Mouse (Mus musculus): ENCODE data around the gene Mertk. TPM values are rescaled to one million over a fixed set of nuclear protein-coding genes. Genes with fewer than 3 reads are reported as not detected.
A peak's percentile ranks its signal among the peaks of the same experiment; 100 is the strongest.

The Mertk gene
- polyA plus RNA-seq, 1 experiment from 2014 or later: 5.4 TPM

DNA sequence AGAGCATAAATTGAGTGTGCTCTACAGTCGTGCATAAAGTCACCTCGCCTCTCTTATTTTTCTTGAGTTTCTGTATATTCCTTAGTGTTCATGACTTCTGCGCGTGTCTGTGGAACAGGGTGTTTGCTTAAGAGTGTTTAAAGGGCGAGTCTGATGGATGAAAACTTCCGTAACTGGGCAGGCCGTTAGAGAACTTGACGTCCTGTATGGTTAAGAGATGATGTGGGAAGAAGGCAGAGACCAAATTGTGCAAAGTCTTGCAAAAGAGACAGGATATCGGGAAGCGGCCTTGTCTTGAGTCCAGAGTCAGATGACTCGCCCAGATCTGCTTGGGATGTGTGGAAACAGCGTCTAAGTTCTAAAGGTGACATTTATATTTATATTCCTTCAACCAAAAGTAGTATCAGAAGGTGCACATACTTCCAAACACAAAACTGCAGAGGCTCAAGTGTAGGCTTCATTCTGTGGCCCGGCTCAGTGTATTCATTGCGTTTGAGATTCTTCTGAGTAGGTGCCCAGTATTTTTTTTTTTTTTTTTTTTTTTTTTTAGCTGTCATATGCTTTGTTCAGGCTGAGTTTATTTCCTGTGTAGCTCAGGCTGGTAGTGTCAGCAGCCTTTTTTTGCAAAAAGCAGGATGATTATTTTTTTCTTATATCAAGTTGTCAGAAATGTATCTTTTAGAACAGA lies 120.3 kb downstream of the Mertk start:
- Histone ChIP-seq H3K9me3 (ENCODE audit: control insufficient read depth, low read depth, low read length) (no peaks in the 10 kb centered on the region), H3K4me1 (ENCODE audit: control insufficient read depth, insufficient read depth, low read length) (peaks cover 6% of the 10 kb centered on the region; the same call in 1 of the 2 replicates), H3K27ac (ENCODE audit: low read length) (peak overlapping the region; percentile 90), H3K4me3 (ENCODE audit: low read depth, low read length) (peak overlapping the region; percentile 78), H3K27me3 (ENCODE audit: control insufficient read depth, insufficient read depth, low read length) (no peaks in the 10 kb centered on the region), H3K36me3 (ENCODE audit: control insufficient read depth, insufficient read depth, low read length) (peaks cover 3% of the 10 kb centered on the region; the same call in 1 of the 2 replicates), H3K4me2 (replicated peaks; ENCODE audit: low read depth, low read length) (peak overlapping the region; percentile 67), H3K9ac (replicated peaks; ENCODE audit: low read depth, low read length) (peak overlapping the region; percentile 61)
- ATAC-seq (ENCODE audit: insufficient number of reproducible peaks, insufficient read depth, low FRiP score, low read depth): no peak
- WGBS: 12% methylated on average over 14 of the region's 14 CpGs

DNA sequence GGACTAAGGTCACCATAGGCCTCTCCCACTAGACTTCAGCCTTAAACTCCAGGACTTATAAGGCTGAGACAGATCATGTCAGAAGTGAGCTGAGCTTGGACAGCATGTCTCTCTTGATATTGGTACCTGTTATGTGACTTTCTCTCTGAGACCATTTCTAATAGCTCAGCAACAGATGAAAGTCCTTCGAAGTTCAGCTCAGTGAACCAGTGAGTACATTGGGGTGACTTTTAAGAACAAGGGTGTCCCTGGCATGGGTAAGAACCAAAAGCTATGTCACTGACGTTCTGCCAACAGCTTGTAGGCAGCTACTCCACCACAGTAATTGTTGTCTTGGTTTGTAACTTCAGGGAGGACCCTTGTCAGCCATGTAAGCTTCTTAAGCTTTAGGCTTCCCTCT lies 121.9 kb downstream of the Mertk start:
- ATAC-seq (ENCODE audit: insufficient number of reproducible peaks, insufficient read depth, low FRiP score, low read depth): no peak
- 84% methylated on average over 2 of the region's 2 CpGs for WGBS
- H3K27ac ChIP-seq (ENCODE audit: low read length): no peak overlapping the region
- no peaks in the 10 kb centered on the region for H3K27me3 ChIP-seq (ENCODE audit: control insufficient read depth, insufficient read depth, low read length)
- peaks cover 3% of the 10 kb centered on the region; the same call in 1 of the 2 replicates for H3K36me3 ChIP-seq (ENCODE audit: control insufficient read depth, insufficient read depth, low read length)
- H3K4me1 ChIP-seq (ENCODE audit: control insufficient read depth, insufficient read depth, low read length): peaks cover 6% of the 10 kb centered on the region; the same call in 1 of the 2 replicates
- no peak overlapping the region for H3K9ac ChIP-seq (replicated peaks; ENCODE audit: low read depth, low read length)
- H3K4me2 ChIP-seq (replicated peaks; ENCODE audit: low read depth, low read length): no peak overlapping the region
- no peaks in the 10 kb centered on the region for H3K9me3 ChIP-seq (ENCODE audit: control insufficient read depth, low read depth, low read length)
- H3K4me3 ChIP-seq (ENCODE audit: low read depth, low read length): no peak overlapping the region

GRCm38 (mm10) chr2:128823893-128824292 lies 125.1 kb downstream of the Mertk start:
- H3K27ac ChIP-seq (ENCODE audit: low read length): no peak overlapping the region
- ATAC-seq (ENCODE audit: insufficient number of reproducible peaks, insufficient read depth, low FRiP score, low read depth): no peak
- peaks cover 9% of the 10 kb centered on the region for H3K36me3 ChIP-seq (ENCODE audit: control insufficient read depth, insufficient read depth, low read length)
- no peak overlapping the region for H3K9ac ChIP-seq (replicated peaks; ENCODE audit: low read depth, low read length)
- no peak overlapping the region for H3K4me3 ChIP-seq (ENCODE audit: low read depth, low read length)
- WGBS: 87% methylated on average over 5 of the region's 5 CpGs
- H3K9me3 ChIP-seq (ENCODE audit: control insufficient read depth, low read depth, low read length): no peaks in the 10 kb centered on the region
- no peaks in the 10 kb centered on the region for H3K27me3 ChIP-seq (ENCODE audit: control insufficient read depth, insufficient read depth, low read length)
- no peak overlapping the region for H3K4me2 ChIP-seq (replicated peaks; ENCODE audit: low read depth, low read length)
- H3K4me1 ChIP-seq (ENCODE audit: control insufficient read depth, insufficient read depth, low read length): peaks cover 6% of the 10 kb centered on the region; the same call in 1 of the 2 replicates

DNA sequence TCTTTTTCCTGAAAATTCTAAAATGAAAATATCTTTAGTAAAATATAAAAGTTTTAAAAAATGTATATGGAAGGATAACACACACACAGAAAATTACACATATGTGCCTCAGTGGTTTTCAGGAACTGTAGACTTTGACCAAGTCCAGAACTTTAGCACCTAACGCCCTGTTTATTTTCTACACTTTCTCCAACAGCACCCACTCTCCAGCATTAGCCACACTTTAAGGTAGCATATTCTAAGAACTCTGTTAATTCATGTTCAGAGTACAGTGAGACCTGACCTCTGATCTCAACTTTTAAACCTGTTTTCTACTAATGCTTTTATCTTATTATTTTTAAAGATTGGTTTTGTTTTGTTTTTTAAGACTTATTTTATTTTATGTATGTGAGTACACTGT lies 129.0 kb downstream of the Mertk start:
- H3K9ac ChIP-seq (replicated peaks; ENCODE audit: low read depth, low read length): no peak overlapping the region
- WGBS: 95% methylated on average over 1 of the region's 1 CpGs
- H3K4me2 ChIP-seq (replicated peaks; ENCODE audit: low read depth, low read length): no peak overlapping the region
- H3K27me3 ChIP-seq (ENCODE audit: control insufficient read depth, insufficient read depth, low read length): no peaks in the 10 kb centered on the region
- H3K9me3 ChIP-seq (ENCODE audit: control insufficient read depth, low read depth, low read length): no peaks in the 10 kb centered on the region
- H3K36me3 ChIP-seq (ENCODE audit: control insufficient read depth, insufficient read depth, low read length): peaks cover 12% of the 10 kb centered on the region
- H3K4me1 ChIP-seq (ENCODE audit: control insufficient read depth, insufficient read depth, low read length): no peaks in the 10 kb centered on the region
- no peak for ATAC-seq (ENCODE audit: insufficient number of reproducible peaks, insufficient read depth, low FRiP score, low read depth)
- no peak overlapping the region for H3K27ac ChIP-seq (ENCODE audit: low read length)
- no peak overlapping the region for H3K4me3 ChIP-seq (ENCODE audit: low read depth, low read length)

DNA sequence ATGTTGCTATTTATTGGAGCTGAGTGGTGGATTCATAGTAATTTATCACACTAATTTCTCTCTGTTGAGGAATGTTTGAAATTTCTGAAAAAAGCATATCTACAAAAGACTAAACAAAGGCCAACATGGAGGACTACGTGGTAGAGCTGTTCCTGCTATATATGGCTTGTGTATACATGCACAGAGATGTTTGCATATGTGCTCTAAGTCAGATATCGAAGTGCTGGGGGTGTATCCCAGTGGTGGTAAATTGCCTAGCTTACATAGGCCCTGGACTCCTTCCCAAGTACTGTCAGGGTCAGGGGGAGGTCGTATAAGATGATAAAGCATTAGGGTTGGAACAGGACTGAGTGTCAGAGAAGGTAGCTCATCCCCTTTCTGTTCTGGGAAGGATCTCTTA lies 133.9 kb downstream of the Mertk start:
- H3K4me1 ChIP-seq (ENCODE audit: control insufficient read depth, insufficient read depth, low read length): no peaks in the 10 kb centered on the region
- no peak overlapping the region for H3K4me2 ChIP-seq (replicated peaks; ENCODE audit: low read depth, low read length)
- no peak overlapping the region for H3K4me3 ChIP-seq (ENCODE audit: low read depth, low read length)
- WGBS: 66% methylated on average over 3 of the region's 3 CpGs
- no peaks in the 10 kb centered on the region for H3K9me3 ChIP-seq (ENCODE audit: control insufficient read depth, low read depth, low read length)
- peaks cover 42% of the 10 kb centered on the region for H3K36me3 ChIP-seq (ENCODE audit: control insufficient read depth, insufficient read depth, low read length)
- no peak overlapping the region for H3K9ac ChIP-seq (replicated peaks; ENCODE audit: low read depth, low read length)
- no peaks in the 10 kb centered on the region for H3K27me3 ChIP-seq (ENCODE audit: control insufficient read depth, insufficient read depth, low read length)
- H3K27ac ChIP-seq (ENCODE audit: low read length): no peak overlapping the region
- no peak for ATAC-seq (ENCODE audit: insufficient number of reproducible peaks, insufficient read depth, low FRiP score, low read depth)

- no peaks in the 10 kb centered on the region for H3K9me3 ChIP-seq (ENCODE audit: control insufficient read depth, low read depth, low read length)
- no peak overlapping the region for H3K27ac ChIP-seq (ENCODE audit: low read length)
- H3K9ac ChIP-seq (replicated peaks; ENCODE audit: low read depth, low read length): no peak overlapping the region
- WGBS: 89% methylated on average over 2 of the region's 2 CpGs
- H3K4me1 ChIP-seq (ENCODE audit: control insufficient read depth, insufficient read depth, low read length): no peaks in the 10 kb centered on the region
- H3K4me3 ChIP-seq (ENCODE audit: low read depth, low read length): no peak overlapping the region
- no peaks in the 10 kb centered on the region for H3K27me3 ChIP-seq (ENCODE audit: control insufficient read depth, insufficient read depth, low read length)
- no peak overlapping the region for H3K4me2 ChIP-seq (replicated peaks; ENCODE audit: low read depth, low read length)
- ATAC-seq (ENCODE audit: insufficient number of reproducible peaks, insufficient read depth, low FRiP score, low read depth): no peak
- peaks cover 42% of the 10 kb centered on the region for H3K36me3 ChIP-seq (ENCODE audit: control insufficient read depth, insufficient read depth, low read length)
Measured at GRCm38 (mm10) chr2:128833035-128833434, 134.3 kb downstream of the Mertk start.

- H3K4me2 ChIP-seq (replicated peaks; ENCODE audit: low read depth, low read length): no peak overlapping the region
- no peak for ATAC-seq (ENCODE audit: insufficient number of reproducible peaks, insufficient read depth, low FRiP score, low read depth)
- H3K9me3 ChIP-seq (ENCODE audit: control insufficient read depth, low read depth, low read length): no peaks in the 10 kb centered on the region
- H3K9ac ChIP-seq (replicated peaks; ENCODE audit: low read depth, low read length): no peak overlapping the region
- 91% methylated on average over 2 of the region's 2 CpGs for WGBS
- peaks cover 39% of the 10 kb centered on the region for H3K36me3 ChIP-seq (ENCODE audit: control insufficient read depth, insufficient read depth, low read length)
- H3K4me3 ChIP-seq (ENCODE audit: low read depth, low read length): no peak overlapping the region
- no peak overlapping the region for H3K27ac ChIP-seq (ENCODE audit: low read length)
- H3K4me1 ChIP-seq (ENCODE audit: control insufficient read depth, insufficient read depth, low read length): no peaks in the 10 kb centered on the region
- no peaks in the 10 kb centered on the region for H3K27me3 ChIP-seq (ENCODE audit: control insufficient read depth, insufficient read depth, low read length)
Measured at GRCm38 (mm10) chr2:128833435-128833834, 134.7 kb downstream of the Mertk start.

DNA sequence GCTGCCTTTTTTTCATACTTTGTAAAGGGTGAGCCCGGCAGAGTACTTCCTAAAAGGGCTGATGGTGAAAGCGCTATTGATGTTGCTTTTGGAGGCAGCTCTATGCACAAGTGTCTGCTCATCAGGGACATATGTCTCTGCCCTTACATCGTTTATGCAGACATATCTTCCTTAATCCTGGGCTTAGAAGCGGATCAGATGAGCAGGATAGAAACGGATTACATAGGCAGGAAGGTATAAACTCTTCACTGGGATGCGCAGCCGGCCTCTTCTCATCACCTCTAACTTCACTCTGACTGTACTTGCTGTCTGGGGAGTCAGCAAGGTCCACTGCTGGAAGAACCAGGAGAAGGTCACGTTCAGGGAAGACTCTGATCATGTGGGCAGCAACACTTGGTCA lies 138.8 kb downstream of the Mertk start:
- H3K9me3 ChIP-seq (ENCODE audit: control insufficient read depth, low read depth, low read length): no peaks in the 10 kb centered on the region
- H3K27ac ChIP-seq (ENCODE audit: low read length): no peak overlapping the region
- no peak for ATAC-seq (ENCODE audit: insufficient number of reproducible peaks, insufficient read depth, low FRiP score, low read depth)
- no peaks in the 10 kb centered on the region for H3K4me1 ChIP-seq (ENCODE audit: control insufficient read depth, insufficient read depth, low read length)
- no peaks in the 10 kb centered on the region for H3K27me3 ChIP-seq (ENCODE audit: control insufficient read depth, insufficient read depth, low read length)
- peaks cover 49% of the 10 kb centered on the region for H3K36me3 ChIP-seq (ENCODE audit: control insufficient read depth, insufficient read depth, low read length)
- WGBS: 81% methylated on average over 8 of the region's 8 CpGs
- H3K4me2 ChIP-seq (replicated peaks; ENCODE audit: low read depth, low read length): no peak overlapping the region
- H3K4me3 ChIP-seq (ENCODE audit: low read depth, low read length): no peak overlapping the region
- no peak overlapping the region for H3K9ac ChIP-seq (replicated peaks; ENCODE audit: low read depth, low read length)

DNA sequence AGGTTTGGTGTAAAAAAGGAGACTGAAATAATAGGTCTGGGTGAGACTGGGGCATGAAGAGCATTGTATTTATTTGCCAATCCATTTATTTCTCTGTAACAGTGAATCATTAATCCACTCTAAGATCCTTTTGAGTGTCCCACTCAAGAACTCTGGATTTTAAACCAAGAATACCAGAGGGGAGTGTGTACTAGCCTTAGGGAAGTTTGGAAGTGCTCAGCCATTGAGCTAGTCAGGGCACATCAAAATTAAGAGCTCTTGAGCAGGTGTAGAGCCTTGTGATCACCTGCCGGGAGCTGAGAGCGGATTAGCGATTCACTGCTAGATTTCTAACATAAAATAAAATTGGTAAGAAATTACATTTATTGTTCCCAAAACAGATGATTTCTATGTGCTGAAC lies 139.9 kb downstream of the Mertk start:
- Histone ChIP-seq H3K9ac (replicated peaks; ENCODE audit: low read depth, low read length) (no peak overlapping the region), H3K27me3 (ENCODE audit: control insufficient read depth, insufficient read depth, low read length) (no peaks in the 10 kb centered on the region), H3K4me3 (ENCODE audit: low read depth, low read length) (no peak overlapping the region), H3K4me2 (replicated peaks; ENCODE audit: low read depth, low read length) (no peak overlapping the region), H3K27ac (ENCODE audit: low read length) (no peak overlapping the region), H3K4me1 (ENCODE audit: control insufficient read depth, insufficient read depth, low read length) (no peaks in the 10 kb centered on the region), H3K9me3 (ENCODE audit: control insufficient read depth, low read depth, low read length) (no peaks in the 10 kb centered on the region), H3K36me3 (ENCODE audit: control insufficient read depth, insufficient read depth, low read length) (peaks cover 51% of the 10 kb centered on the region)
- 95% methylated on average over 3 of the region's 3 CpGs for WGBS
- ATAC-seq (ENCODE audit: insufficient number of reproducible peaks, insufficient read depth, low FRiP score, low read depth): no peak
